Mouse (Mus musculus) naive thymus-derived CD4-positive, alpha-beta T cell, adult 2 months (primary cell): ENCODE data around the gene Trmt13.

Source experiments
- DNase-seq: peaks from one replicate; pipeline ENCODE4 v3.0.0-alpha.2; 2011; ENCODE audit warnings: low read depth

Trmt13 gene

GRCm38 (mm10) chr3:116547430-116547829 is 67.0 kb downstream of the Trmt13 start:
- DNase-seq, result no peak

GRCm38 (mm10) chr3:116542532-116542931 is 71.9 kb downstream of the Trmt13 start:
- DNase-seq, result no peak

- DNase-seq, result no peak
These were observed 72.3 kb downstream of the Trmt13 start for GRCm38 (mm10) chr3:116542070-116542469.

- no peak for DNase-seq
These were observed 77.2 kb downstream of the Trmt13 start for GRCm38 (mm10) chr3:116537200-116537573.

GRCm38 (mm10) chr3:116536428-116537199 is 77.8 kb downstream of the Trmt13 start:
- DNase-seq, result no peak
